ENCODE assay signal across 9 mouse cellular contexts in the genomic region with DNA sequence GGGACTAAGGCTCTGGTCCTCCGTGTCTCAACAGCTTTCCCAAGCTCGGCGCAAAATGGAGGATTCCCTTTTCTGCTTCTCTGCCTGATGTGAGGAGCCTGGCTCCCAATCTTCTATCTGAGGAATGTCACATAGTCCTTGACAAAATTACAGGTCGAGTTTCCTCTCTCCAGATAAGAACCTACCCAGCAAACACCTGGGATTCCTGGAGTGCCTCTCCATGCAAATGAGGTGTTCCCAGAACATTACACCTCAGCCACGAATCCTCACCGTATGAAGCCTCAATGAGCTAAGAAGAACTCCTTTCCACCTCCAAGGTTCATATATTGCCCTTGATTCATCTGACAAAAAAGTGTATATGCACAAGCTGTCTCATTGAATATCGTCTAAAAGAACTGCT. TPM values are rescaled to one million over a fixed set of nuclear protein-coding genes. Genes with fewer than 3 reads are reported as not detected.
DNase-seq lines count a peak whose midpoint lies in the region; ATAC-seq lines count a peak whose summit lies in the region.
"Had no signal": no experiment of that assay in that cellular context is flagged by ENCODE, and none has a peak within 500 bp of the region (broad histone marks: within the 10 kb centered on the region; RNA-seq: fewer than 3 reads in every experiment).

No protein-coding gene starts in this region.

- no peak overlapping the region for H3K27ac ChIP-seq in heart, embryonic 11.5 days (ENCODE audit: low read depth, low read length)
- H3K27ac ChIP-seq in hindbrain, embryonic 15.5 days (replicated peaks) = no peak overlapping the region
- no peak overlapping the region; the same call in 1 of the 2 replicates for H3K27ac ChIP-seq in midbrain, embryonic 10.5 days (replicated peaks)

- no peaks in the 10 kb centered on the region for H3K36me3 ChIP-seq in heart, embryonic 11.5 days (ENCODE audit: control insufficient read depth, insufficient read depth, low read length)
- no peaks in the 10 kb centered on the region for H3K36me3 ChIP-seq in hindbrain, embryonic 15.5 days
- no peaks in the 10 kb centered on the region for H3K36me3 ChIP-seq in midbrain, embryonic 10.5 days

- WGBS in heart, embryonic 11.5 days (ENCODE audit: insufficient replicate concordance) = 35% methylated on average over 7 of the region's 7 CpGs
- WGBS in hindbrain, embryonic 15.5 days = 42% methylated on average over 7 of the region's 7 CpGs
- 39% methylated on average over 7 of the region's 7 CpGs for WGBS in midbrain, embryonic 10.5 days

- no peak overlapping the region for H3K9ac ChIP-seq in heart, embryonic 11.5 days (ENCODE audit: low read depth, low read length)
- H3K9ac ChIP-seq in hindbrain, embryonic 15.5 days = peak overlapping the region; percentile 39

- H3K27me3 ChIP-seq in heart, embryonic 11.5 days (ENCODE audit: control insufficient read depth, insufficient read depth, low read length) = no peaks in the 10 kb centered on the region
- H3K27me3 ChIP-seq in hindbrain, embryonic 15.5 days = no peaks in the 10 kb centered on the region
- peaks cover 16% of the 10 kb centered on the region; the same call in 1 of the 2 replicates for H3K27me3 ChIP-seq in midbrain, embryonic 10.5 days (ENCODE audit: low read depth, poor library complexity, severe bottlenecking)

- ATAC-seq in heart, embryonic 11.5 days (replicated peaks; ENCODE audit: insufficient number of reproducible peaks, low FRiP score, low TSS enrichment) = no peak
- ATAC-seq in hindbrain, embryonic 15.5 days (ENCODE audit: low FRiP score, low read depth) = no peak

- no peak for DNase-seq in heart, adult 11 months
- DNase-seq in R1 (ENCODE audit: low read depth, low spot score) = peak; percentile 43
- DNase-seq in midbrain, embryonic 10.5 days (ENCODE audit: low spot score) = no peak
- DNase-seq in spleen, postnatal 14 days (ENCODE audit: low spot score in 2 of 2) = no peak
- DNase-seq in adrenal gland, adult 8-10 months = no peak
- no peak for DNase-seq in thymus, postnatal 4 days

- peak overlapping the region; percentile 44 for H3K4me3 ChIP-seq in heart, embryonic 11.5 days (ENCODE audit: low read depth, low read length)
- H3K4me3 ChIP-seq in hindbrain, embryonic 15.5 days = peak overlapping the region; percentile 42
- peak overlapping the region; percentile 60 for H3K4me3 ChIP-seq in midbrain, embryonic 10.5 days

- H3K4me1 ChIP-seq in heart, embryonic 11.5 days (ENCODE audit: control insufficient read depth, insufficient read depth, low read length) = peaks cover 3% of the 10 kb centered on the region; the same call in 1 of the 2 replicates
- peaks cover 12% of the 10 kb centered on the region for H3K4me1 ChIP-seq in hindbrain, embryonic 15.5 days (replicated peaks)
- peaks cover 17% of the 10 kb centered on the region for H3K4me1 ChIP-seq in midbrain, embryonic 10.5 days

- no peaks in the 10 kb centered on the region for H3K9me3 ChIP-seq in heart, embryonic 11.5 days (replicated peaks; ENCODE audit: control insufficient read depth, low read length)
- H3K9me3 ChIP-seq in hindbrain, embryonic 15.5 days = no peaks in the 10 kb centered on the region
- H3K9me3 ChIP-seq in midbrain, embryonic 10.5 days (replicated peaks) = no peaks in the 10 kb centered on the region

- peak overlapping the region; percentile 84 for H3K4me2 ChIP-seq in heart, embryonic 11.5 days
- H3K4me2 ChIP-seq in hindbrain, embryonic 15.5 days = peak overlapping the region; percentile 62

RNA-seq across cellular contexts. Expression of gene Chrna1, which starts 19.7 kb away (rescaled TPM):
- polyA plus RNA-seq in heart, embryonic 11.5 days (2014; fragmentation: Nextera tagmentation; extraction: Ambion mirVana) = 0.15 and 0.33 TPM in 2 replicates
- polyA plus RNA-seq in hindbrain, embryonic 15.5 days (2015; fragmentation: Nextera tagmentation; extraction: Ambion mirVana) = 0.24 and 0.26 TPM in 2 replicates
- polyA plus RNA-seq in midbrain, embryonic 10.5 days (2016; fragmentation: Nextera tagmentation; extraction: Ambion mirVana) = 0.40 and 0.84 TPM in 2 replicates
- under 1 TPM in 3 of 4 experiments, not detected in 1; 0.05 to 0.09 (median 0.06) TPM for total RNA-seq in adrenal gland, adult 8-10 months (2022)
- total RNA-seq: hematopoietic stem cell, adult 5-6 weeks had no signal

RNA-seq across cellular contexts. Expression of gene Wipf1, which starts 30.9 kb away (rescaled TPM):
- 6.3 and 7.8 TPM in 2 replicates for polyA plus RNA-seq in heart, embryonic 11.5 days (2014; fragmentation: Nextera tagmentation; extraction: Ambion mirVana)
- 2.9 and 3.3 TPM in 2 replicates for polyA plus RNA-seq in hindbrain, embryonic 15.5 days (2015; fragmentation: Nextera tagmentation; extraction: Ambion mirVana)
- 7.4 and 7.6 TPM in 2 replicates for polyA plus RNA-seq in midbrain, embryonic 10.5 days (2016; fragmentation: Nextera tagmentation; extraction: Ambion mirVana)
- total RNA-seq in adrenal gland, adult 8-10 months (2022) = 10 to 100 TPM; 14.3 to 30.5 (median 19.8) TPM
